Mouse (Mus musculus) CH12.LX (cell line): Measurements from ENCODE around the gene Kcnd3. TPM values are rescaled to one million over a fixed set of nuclear protein-coding genes. Genes with fewer than 3 reads are reported as not detected.

Experiments
- DNase-seq: peaks from one replicate; pipeline ENCODE4 v3.0.0-alpha.2; 2013; ENCODE audit errors: extremely low read depth
- H3K27ac ChIP-seq: 2 replicates; pipeline ENCODE4 v1.5.1; 2012; ENCODE audit warnings: low read depth, mild to moderate bottlenecking, control low read depth, moderate library complexity; ENCODE audit not compliant: insufficient read depth
- H3K27me3 ChIP-seq: replicated peaks from 2 replicates; pipeline ENCODE3; 2012; ENCODE audit warnings: inconsistent platforms
- H3K36me3 ChIP-seq, 2 experiments: replicated peaks in 1 of 2; 2 replicates each; pipeline versions ENCODE3 to v1.6.1; 2012; ENCODE audit warnings: inconsistent platforms in 1 of 2, low read length in 1 of 2, mild to moderate bottlenecking in 1 of 2, mixed read lengths in 1 of 2, moderate library complexity in 1 of 2; ENCODE audit not compliant: control insufficient read depth in 1 of 2, insufficient read depth in 1 of 2
- H3K4me1 ChIP-seq, 2 experiments: 2 replicates each; pipeline ENCODE4 v1.6.1; 2012; ENCODE audit warnings: inconsistent platforms in 1 of 2, moderate library complexity in 1 of 2; ENCODE audit not compliant: insufficient read depth in 2 of 2, control insufficient read depth in 1 of 2
- H3K4me2 ChIP-seq: 2 replicates; pipeline ENCODE4 v1.6.1; 2012; ENCODE audit warnings: low read depth, mild to moderate bottlenecking, control low read depth; ENCODE audit not compliant: poor library complexity, insufficient read depth, severe bottlenecking
- H3K4me3 ChIP-seq, 3 experiments: fragments of 150-350 bp in 1 of 3; sonication (generic) in 1 of 3; replicated peaks in 1 of 3; 2 replicates each; pipeline versions ENCODE3 to v1.5.1; 2011 to 2012; ENCODE audit warnings: low read depth in 2 of 3, low read length in 2 of 3, mild to moderate bottlenecking in 2 of 3, moderate library complexity in 2 of 3, control low read depth in 1 of 3, improper control_type of control experiment in 1 of 3, inconsistent platforms in 1 of 3, mixed read lengths in 1 of 3; ENCODE audit not compliant: poor library complexity in 1 of 3
- H3K79me2 ChIP-seq: replicated peaks from 2 replicates; pipeline ENCODE4 v1.6.1; 2012; ENCODE audit warnings: mild to moderate bottlenecking, moderate library complexity; ENCODE audit not compliant: control insufficient read depth, poor library complexity, insufficient read depth, severe bottlenecking; ENCODE audit errors: extremely low read depth
- H3K9ac ChIP-seq: 2 replicates; pipeline ENCODE4 v1.6.1; 2012; ENCODE audit warnings: low read depth, mild to moderate bottlenecking, control low read depth, moderate library complexity; ENCODE audit not compliant: insufficient read depth
- H3K9me3 ChIP-seq: replicated peaks from 2 replicates; pipeline ENCODE3; 2012; ENCODE audit warnings: low read length, inconsistent platforms, mixed read lengths
- BHLHE40 ChIP-seq: IDR thresholded peaks from 2 replicates; pipeline ENCODE4 v1.6.1; 2011; ENCODE audit warnings: mild to moderate bottlenecking, low read depth, low read length, improper control_type of control experiment
- CTCF ChIP-seq, 2 experiments: IDR thresholded peaks in 1 of 2; conservative IDR thresholded peaks in 1 of 2; 2 replicates each; pipeline ENCODE4 v1.5.1; 2011 to 2012; ENCODE audit warnings: low read depth in 2 of 2, low read length in 2 of 2, improper control_type of control experiment in 1 of 2, inconsistent platforms in 1 of 2, mild to moderate bottlenecking in 1 of 2, moderate library complexity in 1 of 2
- E2F4 ChIP-seq: IDR thresholded peaks from 2 replicates; pipeline ENCODE4 v1.6.1; 2011; ENCODE audit warnings: low read depth, low read length, improper control_type of control experiment; ENCODE audit not compliant: insufficient replicate concordance
- GABPA ChIP-seq: IDR thresholded peaks from 2 replicates; pipeline ENCODE4 v1.6.1; 2012; ENCODE audit warnings: low read depth, low read length, improper control_type of control experiment, inconsistent platforms; ENCODE audit not compliant: insufficient replicate concordance
- JUN ChIP-seq: IDR thresholded peaks from 2 replicates; pipeline ENCODE4 v1.6.1; 2011; ENCODE audit warnings: low read depth, mild to moderate bottlenecking, low read length, improper control_type of control experiment, moderate library complexity; ENCODE audit not compliant: insufficient read depth
- JUND ChIP-seq: conservative IDR thresholded peaks from 2 replicates; pipeline ENCODE4 v1.6.1; 2011; ENCODE audit warnings: low read depth, low read length, improper control_type of control experiment
- KAT2A ChIP-seq: IDR thresholded peaks from 2 replicates; pipeline ENCODE4 v1.6.1; 2012; ENCODE audit warnings: low read length, improper control_type of control experiment, inconsistent platforms; ENCODE audit not compliant: insufficient replicate concordance
- MAFK ChIP-seq: IDR thresholded peaks from 2 replicates; pipeline ENCODE4 v1.6.1; 2011; ENCODE audit warnings: low read length, improper control_type of control experiment; ENCODE audit not compliant: insufficient replicate concordance
- MAZ ChIP-seq: IDR thresholded peaks from 2 replicates; pipeline ENCODE4 v1.6.1; 2012; ENCODE audit warnings: low read depth, mild to moderate bottlenecking, inconsistent platforms, low read length, improper control_type of control experiment, moderate library complexity
- MEF2A ChIP-seq: IDR thresholded peaks from 2 replicates; pipeline ENCODE4 v1.6.1; 2014; ENCODE audit warnings: low read depth, mild to moderate bottlenecking, inconsistent platforms, low read length, improper control_type of control experiment, borderline replicate concordance
- PAX5 ChIP-seq: IDR thresholded peaks from 2 replicates; pipeline ENCODE4 v1.6.1; 2012; ENCODE audit warnings: low read length, inconsistent platforms, mixed read lengths
- POLR2A ChIP-seq: IDR thresholded peaks from 2 replicates; pipeline ENCODE4 v1.6.1; 2011; ENCODE audit warnings: low read depth, mild to moderate bottlenecking, improper control_type of control experiment, low read length
- RAD21 ChIP-seq: IDR thresholded peaks from 2 replicates; pipeline ENCODE4 v1.6.1; 2011; ENCODE audit warnings: low read depth, mild to moderate bottlenecking, low read length, improper control_type of control experiment, moderate library complexity
- SIN3A ChIP-seq: IDR thresholded peaks from 2 replicates; pipeline ENCODE4 v1.6.1; 2012; ENCODE audit warnings: low read length, improper control_type of control experiment, inconsistent platforms
- SMC3 ChIP-seq: IDR thresholded peaks from 2 replicates; pipeline ENCODE4 v1.6.1; 2011; ENCODE audit warnings: low read depth, low read length, improper control_type of control experiment
- TCF12 ChIP-seq: IDR thresholded peaks from 2 replicates; pipeline ENCODE4 v1.6.1; 2014; ENCODE audit warnings: low read depth, mild to moderate bottlenecking, inconsistent platforms, low read length, improper control_type of control experiment
- UBTF ChIP-seq: IDR thresholded peaks from 2 replicates; pipeline ENCODE4 v1.6.1; 2012; ENCODE audit warnings: low read depth, mild to moderate bottlenecking, inconsistent platforms, low read length, improper control_type of control experiment, moderate library complexity
- USF2 ChIP-seq: conservative IDR thresholded peaks from 2 replicates; pipeline ENCODE4 v1.6.1; 2011; ENCODE audit warnings: low read depth, low read length, improper control_type of control experiment
- ZMIZ1 ChIP-seq: IDR thresholded peaks from 2 replicates; pipeline ENCODE4 v1.6.1; 2012; ENCODE audit warnings: low read depth, mild to moderate bottlenecking, inconsistent platforms, low read length, improper control_type of control experiment
- ZNF384 ChIP-seq: IDR thresholded peaks from 2 replicates; pipeline ENCODE4 v1.6.1; 2012; ENCODE audit warnings: low read depth, low read length, improper control_type of control experiment, inconsistent platforms
- dilution Hi-C: fragments of 300-500 bp; cut with MboI; formaldehyde crosslinking; loops from 2 replicates; pipeline ENCODE4 v1.14.3; 2020; ENCODE audit warnings: low sequenced_read_pairs; ENCODE audit not compliant: extremely low pct_unique_long_range_greater_than_20kb, extremely low pct_ligation_motif_present
- in situ Hi-C: fragments of 300-500 bp; cut with MboI; formaldehyde crosslinking; loops from 3 replicates; pipeline ENCODE4 v1.14.3; 2019; ENCODE audit warnings: low sequenced_read_pairs, low pct_ligation_motif_present, low pct_unique_long_range_greater_than_20kb, mixed read lengths
- polyA plus RNA-seq: library from polyadenylated mRNA; unstranded; fragments of >175 nt; gene quantifications from 2 replicates; pipeline ENCODE4 v1.2.1, GENCODE M21; 2012; ENCODE audit warnings: low read depth; ENCODE audit not compliant: insufficient read length
- total RNA-seq, 2 experiments: library from RNA; depleted of rRNA; stranded (reverse); fragments of 300-350 nt in 1 of 2; fragments of >200 nt in 1 of 2; gene quantifications; 2 replicates each; pipeline ENCODE4 v1.2.3; 2012 to 2014

Gene Kcnd3
- total and polyA plus RNA-seq, 3 experiments, result not detected

- Histone ChIP-seq H3K4me3 (no peak overlapping the region), H3K9ac (no peak overlapping the region), H3K79me2 (no peaks in the 10 kb centered on the region), H3K36me3 (no peaks in the 10 kb centered on the region), H3K4me1 (no peaks in the 10 kb centered on the region), H3K27me3 (peaks cover 95% of the 10 kb centered on the region), H3K27ac (no peak overlapping the region), H3K9me3 (no peaks in the 10 kb centered on the region), H3K4me2 (no peak overlapping the region)
- dilution Hi-C loops (no loop called here), in situ Hi-C loops (no loop called here)
- DNase-seq, result no peak
- TF ChIP-seq TCF12 (no peak), POLR2A (no peak), MEF2A (no peak), SIN3A (no peak), UBTF (no peak), PAX5 (no peak)
Observed at GRCm38 (mm10) chr3:105514215-105514614, 62.1 kb downstream of the Kcnd3 start.

GRCm38 (mm10) chr3:105515035-105515434, 62.9 kb downstream of the Kcnd3 start:
- Histone ChIP-seq H3K9ac (no peak overlapping the region), H3K36me3 (no peaks in the 10 kb centered on the region), H3K4me2 (no peak overlapping the region), H3K4me1 (no peaks in the 10 kb centered on the region), H3K27ac (no peak overlapping the region), H3K4me3 (no peak overlapping the region), H3K9me3 (no peaks in the 10 kb centered on the region), H3K27me3 (peaks cover 95% of the 10 kb centered on the region), H3K79me2 (no peaks in the 10 kb centered on the region)
- in situ Hi-C loops (no loop called here), dilution Hi-C loops (no loop called here)
- no peak for DNase-seq
- no peak for TF ChIP-seq MAFK
- TF ChIP-seq BHLHE40, result no peak
- no peak for TF ChIP-seq E2F4
- TF ChIP-seq ZMIZ1, result no peak
- no peak for TF ChIP-seq GABPA
- TF ChIP-seq POLR2A, result no peak
- TF ChIP-seq UBTF, result no peak
- TF ChIP-seq ZNF384, result no peak

- H3K4me3 ChIP-seq, result no peak overlapping the region
- H3K27me3 ChIP-seq, result peaks cover 93% of the 10 kb centered on the region
- H3K4me1 ChIP-seq, result no peaks in the 10 kb centered on the region
- no peak overlapping the region for H3K9ac ChIP-seq
- no peaks in the 10 kb centered on the region for H3K36me3 ChIP-seq
- H3K27ac ChIP-seq, result no peak overlapping the region
- in situ Hi-C loops (no loop called here), dilution Hi-C loops (no loop called here)
- H3K4me2 ChIP-seq, result no peak overlapping the region
- TF ChIP-seq CTCF (conservative IDR thresholded peaks at IDR 0.05 in 1 of 2, IDR thresholded peaks at IDR 0.05 in 1 of 2; ENCODE audit: low read depth in 2 of 2, low read length in 2 of 2) (peak; percentile 28 to 62; a peak in 3 of 4 replicates), RAD21 (peak; percentile 46), PAX5 (no peak), JUN (no peak), SMC3 (peak; percentile 48), USF2 (no peak), MAZ (no peak), JUND (no peak), KAT2A (no peak)
- H3K9me3 ChIP-seq, result no peaks in the 10 kb centered on the region
- DNase-seq, result peak; percentile 4
- H3K79me2 ChIP-seq, result no peaks in the 10 kb centered on the region
Observed at GRCm38 (mm10) chr3:105515640-105516039, 63.5 kb downstream of the Kcnd3 start.
